Mouse (Mus musculus) natural killer cell, adult 2 months (primary cell): ENCODE measurements around the gene Fat4.

Source experiments
- DNase-seq, 2 experiments: peaks; one replicate each; pipeline ENCODE4 v3.0.0; 2022; ENCODE audit warnings: low spot score in 2 of 2

Gene Fat4

DNA sequence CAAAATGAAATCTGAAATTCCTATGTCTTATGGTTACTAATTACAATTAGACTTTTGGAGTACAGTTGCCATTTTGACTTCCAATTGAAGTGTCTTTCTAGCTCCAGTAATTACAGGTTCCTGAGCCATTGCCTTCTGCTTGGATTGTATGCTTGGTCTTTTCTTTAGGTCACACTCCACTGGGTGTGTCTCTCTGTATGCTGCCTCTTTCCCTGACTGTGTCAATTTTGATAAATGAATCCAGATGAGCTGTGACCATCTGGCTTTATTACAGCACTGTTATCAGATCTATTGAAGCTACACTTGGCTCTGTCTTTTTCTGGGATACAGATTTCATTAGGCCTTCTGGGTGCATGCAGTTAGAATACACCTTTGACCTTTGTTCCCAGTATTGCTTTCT, 80.7 kb downstream of the Fat4 start:
- DNase-seq, result no peak

DNA sequence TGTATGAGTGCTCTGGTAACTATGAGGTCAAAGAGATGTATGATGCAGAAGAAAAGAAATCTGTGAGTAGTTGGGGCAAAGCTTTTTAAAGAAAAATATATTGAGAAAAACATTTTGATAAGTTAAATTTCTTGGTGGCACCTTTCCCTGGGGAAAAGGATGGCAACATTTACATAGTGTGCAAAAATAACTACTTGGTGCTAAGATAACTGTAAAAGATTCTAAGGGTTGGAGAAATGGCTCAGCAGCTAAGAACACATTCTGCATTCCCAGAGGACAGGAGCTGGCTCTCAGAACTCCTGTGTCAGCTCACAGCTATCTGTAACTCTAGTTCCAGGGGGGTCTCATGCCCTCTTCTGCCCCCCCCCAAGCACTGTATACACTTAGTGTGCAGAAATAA, 99.6 kb downstream of the Fat4 start:
- no peak for DNase-seq

GRCm38 (mm10) chr3:38989181-38989580, 102.4 kb downstream of the Fat4 start:
- DNase-seq, result no peak

GRCm38 (mm10) chr3:39000011-39000410, 113.3 kb downstream of the Fat4 start:
- DNase-seq, result no peak

DNA sequence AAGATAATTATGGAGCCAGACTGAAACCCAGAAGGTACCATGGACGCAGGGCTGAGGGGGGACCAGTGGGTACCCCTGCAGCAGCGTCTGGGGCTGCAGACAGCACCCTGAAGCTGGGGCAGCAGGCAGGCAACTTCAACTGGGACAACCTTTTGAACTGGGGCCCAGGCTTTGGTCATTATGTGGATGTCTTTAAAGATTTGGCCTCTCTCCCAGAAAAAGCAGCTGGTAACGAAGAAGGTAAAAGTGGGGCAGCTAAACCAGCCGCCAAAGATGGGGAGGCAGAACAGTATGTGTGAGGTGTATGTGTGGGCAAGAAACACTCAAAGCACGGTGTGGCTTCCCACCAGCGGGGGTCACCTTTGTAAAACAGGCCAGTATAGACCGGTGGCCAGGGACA, 123.8 kb downstream of the Fat4 start:
- DNase-seq, result no peak

DNA sequence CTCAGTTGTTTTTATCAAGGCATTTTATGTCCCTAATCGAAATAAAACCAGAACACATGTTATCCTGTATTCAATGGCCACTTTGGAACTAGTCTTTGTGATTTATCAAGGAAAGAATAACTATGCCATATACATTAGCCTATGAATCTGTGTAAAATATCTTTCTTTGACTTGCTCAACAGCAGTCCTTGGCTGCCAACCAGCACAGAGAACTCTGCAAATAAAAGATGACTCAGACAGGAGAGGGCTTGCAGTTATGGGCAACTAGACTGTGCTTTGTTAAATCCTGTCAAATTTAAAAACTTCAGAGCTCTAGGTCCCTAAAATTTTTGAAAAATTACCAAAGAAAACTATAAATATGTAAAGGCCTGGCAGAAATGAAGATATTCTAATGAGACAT, 130.9 kb downstream of the Fat4 start:
- DNase-seq, result no peak

GRCm38 (mm10) chr3:39036113-39036512, 149.4 kb downstream of the Fat4 start:
- no peak for DNase-seq

DNA sequence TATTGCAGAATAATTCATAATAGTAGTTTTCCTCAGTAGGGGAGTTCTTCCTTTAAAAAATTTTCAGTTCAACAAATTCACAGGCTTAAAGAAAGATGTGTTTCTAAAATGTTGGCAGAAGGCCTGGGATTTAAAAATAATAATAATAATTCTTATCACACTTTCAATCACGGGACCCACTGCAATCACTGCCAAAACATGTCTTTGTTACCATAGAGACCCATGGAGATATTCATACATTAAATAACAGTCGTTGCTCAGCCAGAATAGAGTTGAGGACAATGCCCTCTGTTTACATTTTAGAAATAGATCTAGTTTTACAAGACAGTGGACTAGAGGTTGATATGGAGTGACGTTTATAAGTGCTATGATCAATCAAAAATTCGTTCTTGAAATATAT, 159.7 kb downstream of the Fat4 start:
- no peak for DNase-seq

GRCm38 (mm10) chr3:39047621-39048303, 161.0 kb downstream of the Fat4 start:
- no peak for DNase-seq

DNA sequence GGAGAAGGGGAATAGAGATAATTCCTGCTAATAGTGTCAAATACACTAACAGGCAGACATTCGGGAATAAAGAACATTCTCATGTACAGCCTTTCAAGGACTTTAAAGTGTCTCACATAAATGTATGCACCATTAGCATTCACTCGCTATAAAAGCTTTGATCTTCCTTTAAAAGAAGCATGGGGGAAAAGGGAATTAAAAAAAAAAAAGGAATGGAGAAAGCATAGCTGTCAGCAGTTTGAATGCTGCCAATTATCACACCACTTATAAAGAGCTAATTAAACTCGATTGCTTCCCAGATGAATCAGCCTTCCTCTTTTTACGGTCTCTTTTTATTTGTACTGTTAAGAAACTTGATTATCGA, 161.5 kb downstream of the Fat4 start:
- no peak for DNase-seq

- DNase-seq, result no peak
These were observed 163.4 kb downstream of the Fat4 start for GRCm38 (mm10) chr3:39050130-39050529.

DNA sequence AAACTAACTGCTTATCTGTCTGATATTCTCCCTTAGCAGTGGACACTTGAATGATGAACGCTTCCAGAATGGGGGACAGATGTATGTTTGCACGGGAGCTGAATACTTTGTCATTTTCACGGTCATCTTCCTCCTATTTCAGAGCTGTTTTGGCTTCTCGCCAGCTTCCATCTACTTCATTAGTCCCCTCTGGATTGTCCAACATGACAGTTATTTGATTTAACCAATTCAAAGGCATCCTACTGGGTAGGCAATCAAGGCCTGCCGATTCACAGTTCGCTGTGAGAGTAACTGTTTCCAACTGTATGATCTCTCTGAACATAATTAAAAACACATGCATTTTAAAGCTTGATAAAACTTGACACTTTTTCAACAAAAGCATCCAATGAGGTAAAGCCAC, 166.3 kb downstream of the Fat4 start:
- DNase-seq, result no peak
